Mouse (Mus musculus) liver, embryonic 15.5 days (tissue): ENCODE results near the gene Pde6h. TPM values are rescaled to one million over a fixed set of nuclear protein-coding genes. Genes with fewer than 3 reads are reported as not detected.

Source experiments
- ATAC-seq: fragments of 200-750 bp; cut with Nextera tagmentation; 2 replicates; pipeline ENCODE4 v1.8.0; 2017; ENCODE audit warnings: moderate number of reproducible peaks, mild to moderate bottlenecking, moderate library complexity; ENCODE audit not compliant: insufficient read depth
- H3K27ac ChIP-seq: fragments of 300-500 bp; sonication (generic); replicated peaks from 2 replicates; pipeline ENCODE4 v1.5.1; 2015; ENCODE audit warnings: mild to moderate bottlenecking, inconsistent platforms
- H3K27me3 ChIP-seq: fragments of 300-500 bp; sonication (generic); 2 replicates; pipeline ENCODE4 v1.6.1; 2015; ENCODE audit warnings: mild to moderate bottlenecking, inconsistent platforms
- H3K36me3 ChIP-seq: fragments of 300-500 bp; sonication (generic); replicated peaks from 2 replicates; pipeline ENCODE4 v1.6.1; 2015; ENCODE audit warnings: moderate library complexity, mild to moderate bottlenecking, inconsistent platforms
- H3K4me1 ChIP-seq: fragments of 300-500 bp; sonication (generic); replicated peaks from 2 replicates; pipeline ENCODE4 v1.6.1; 2015; ENCODE audit warnings: inconsistent platforms
- H3K4me2 ChIP-seq: fragments of 300-500 bp; sonication (generic); 2 replicates; pipeline ENCODE4 v1.6.1; 2015; ENCODE audit warnings: moderate library complexity, mild to moderate bottlenecking, inconsistent platforms
- H3K4me3 ChIP-seq: fragments of 300-500 bp; sonication (generic); replicated peaks from 2 replicates; pipeline ENCODE4 v1.5.1; 2015; ENCODE audit warnings: mild to moderate bottlenecking, inconsistent platforms
- H3K9ac ChIP-seq: fragments of 300-500 bp; sonication (generic); 2 replicates; pipeline ENCODE4 v1.6.1; 2015; ENCODE audit warnings: moderate library complexity, mild to moderate bottlenecking, inconsistent platforms
- H3K9me3 ChIP-seq: fragments of 300-500 bp; sonication (generic); replicated peaks from 2 replicates; pipeline ENCODE4 v1.6.1; 2016; ENCODE audit warnings: inconsistent platforms
- WGBS: fragments of 180-500 bp; shearing (Covaris S2); methylation state at CpG from one replicate; pipeline ENCODE4 v1.1.7; 2015; ENCODE audit warnings: mixed read lengths; ENCODE audit not compliant: insufficient replicate concordance; 5-methylcytosine and 5-hydroxymethylcytosine counted together
- polyA plus RNA-seq: library from polyadenylated mRNA; unstranded; fragments of >200 nt; fragmentation: Nextera tagmentation; extraction: Ambion mirVana; gene quantifications from 2 replicates; pipeline ENCODE4 v1.2.1, GENCODE M21; 2015

Gene Pde6h
- polyA plus RNA-seq, 1 experiment from 2014 or later: not detected

GRCm38 (mm10) chr6:136982581-136982980, 58.9 kb downstream of the Pde6h start:
- Histone ChIP-seq H3K4me2 (no peak overlapping the region), H3K9ac (no peak overlapping the region), H3K9me3 (no peaks in the 10 kb centered on the region), H3K4me1 (peaks cover 7% of the 10 kb centered on the region; the same call in 1 of the 2 replicates), H3K27ac (no peak overlapping the region), H3K27me3 (no peaks in the 10 kb centered on the region), H3K4me3 (no peak overlapping the region), H3K36me3 (no peaks in the 10 kb centered on the region)
- 62% methylated on average over 6 of the region's 6 CpGs for WGBS
- no peak for ATAC-seq

- ATAC-seq: no peak
- Histone ChIP-seq H3K4me3 (no peak overlapping the region), H3K9ac (no peak overlapping the region), H3K27me3 (no peaks in the 10 kb centered on the region), H3K4me1 (peaks cover 7% of the 10 kb centered on the region; the same call in 1 of the 2 replicates), H3K4me2 (no peak overlapping the region), H3K36me3 (no peaks in the 10 kb centered on the region), H3K27ac (no peak overlapping the region), H3K9me3 (no peaks in the 10 kb centered on the region)
- 62% methylated on average over 7 of the region's 7 CpGs for WGBS
Observed at GRCm38 (mm10) chr6:136983201-136983600, 59.6 kb downstream of the Pde6h start.

- 62% methylated on average over 13 of the region's 13 CpGs for WGBS
- Histone ChIP-seq H3K9me3 (no peaks in the 10 kb centered on the region), H3K9ac (no peak overlapping the region), H3K4me1 (0 out of 2 replicates have a peak, but pooled peaks cover 5% of the 10 kb centered on the region), H3K36me3 (no peaks in the 10 kb centered on the region), H3K4me2 (no peak overlapping the region), H3K4me3 (no peak overlapping the region), H3K27ac (no peak overlapping the region), H3K27me3 (no peaks in the 10 kb centered on the region)
- no peak for ATAC-seq
Observed at GRCm38 (mm10) chr6:136986019-136986418, 62.4 kb downstream of the Pde6h start.

GRCm38 (mm10) chr6:136986718-136987117, 63.1 kb downstream of the Pde6h start:
- ATAC-seq: no peak
- WGBS: 54% methylated on average over 11 of the region's 11 CpGs
- Histone ChIP-seq H3K4me3 (no peak overlapping the region), H3K36me3 (no peaks in the 10 kb centered on the region), H3K4me2 (no peak overlapping the region), H3K27me3 (no peaks in the 10 kb centered on the region), H3K4me1 (0 out of 2 replicates have a peak, but pooled peaks cover 5% of the 10 kb centered on the region), H3K9me3 (no peaks in the 10 kb centered on the region), H3K27ac (no peak overlapping the region), H3K9ac (no peak overlapping the region)

GRCm38 (mm10) chr6:136988536-136989060, 65.0 kb downstream of the Pde6h start:
- H3K4me2 ChIP-seq: no peak overlapping the region
- no peaks in the 10 kb centered on the region for H3K36me3 ChIP-seq
- no peak overlapping the region for H3K4me3 ChIP-seq
- no peaks in the 10 kb centered on the region for H3K27me3 ChIP-seq
- no peak for ATAC-seq
- H3K9ac ChIP-seq: no peak overlapping the region
- no peaks in the 10 kb centered on the region for H3K9me3 ChIP-seq
- 37% methylated on average over 7 of the region's 7 CpGs for WGBS
- 0 out of 2 replicates have a peak, but pooled peaks cover 5% of the 10 kb centered on the region for H3K4me1 ChIP-seq
- no peak overlapping the region for H3K27ac ChIP-seq

GRCm38 (mm10) chr6:136989824-136990497, 66.3 kb downstream of the Pde6h start:
- H3K9me3 ChIP-seq: no peaks in the 10 kb centered on the region
- no peak overlapping the region for H3K4me2 ChIP-seq
- H3K4me1 ChIP-seq: 0 out of 2 replicates have a peak, but pooled peaks cover 5% of the 10 kb centered on the region
- ATAC-seq: no peak
- H3K4me3 ChIP-seq: no peak overlapping the region
- no peak overlapping the region for H3K27ac ChIP-seq
- 43% methylated on average over 11 of the region's 11 CpGs for WGBS
- H3K36me3 ChIP-seq: no peaks in the 10 kb centered on the region
- no peak overlapping the region for H3K9ac ChIP-seq
- H3K27me3 ChIP-seq: no peaks in the 10 kb centered on the region

- no peak for ATAC-seq
- WGBS: 41% methylated on average over 8 of the region's 8 CpGs
- H3K4me3 ChIP-seq: no peak overlapping the region
- H3K4me2 ChIP-seq: no peak overlapping the region
- H3K4me1 ChIP-seq: 0 out of 2 replicates have a peak, but pooled peaks cover 5% of the 10 kb centered on the region
- no peak overlapping the region for H3K9ac ChIP-seq
- no peak overlapping the region for H3K27ac ChIP-seq
- H3K27me3 ChIP-seq: no peaks in the 10 kb centered on the region
- no peaks in the 10 kb centered on the region for H3K36me3 ChIP-seq
- no peaks in the 10 kb centered on the region for H3K9me3 ChIP-seq
Observed at GRCm38 (mm10) chr6:136990557-136990956, 66.9 kb downstream of the Pde6h start.

GRCm38 (mm10) chr6:136993574-136993973, 69.9 kb downstream of the Pde6h start:
- 46% methylated on average over 4 of the region's 4 CpGs for WGBS
- Histone ChIP-seq H3K27ac (no peak overlapping the region), H3K36me3 (no peaks in the 10 kb centered on the region), H3K4me1 (0 out of 2 replicates have a peak, but pooled peaks cover 5% of the 10 kb centered on the region), H3K27me3 (no peaks in the 10 kb centered on the region), H3K4me3 (no peak overlapping the region), H3K9me3 (no peaks in the 10 kb centered on the region), H3K9ac (no peak overlapping the region), H3K4me2 (no peak overlapping the region)
- ATAC-seq: no peak

GRCm38 (mm10) chr6:136995533-136995932, 71.9 kb downstream of the Pde6h start:
- H3K4me3 ChIP-seq: no peak overlapping the region
- no peaks in the 10 kb centered on the region for H3K27me3 ChIP-seq
- no peak overlapping the region for H3K9ac ChIP-seq
- H3K4me2 ChIP-seq: no peak overlapping the region
- no peaks in the 10 kb centered on the region for H3K36me3 ChIP-seq
- no peaks in the 10 kb centered on the region for H3K4me1 ChIP-seq
- H3K27ac ChIP-seq: no peak overlapping the region
- WGBS: 64% methylated on average over 8 of the region's 8 CpGs
- ATAC-seq: no peak
- H3K9me3 ChIP-seq: no peaks in the 10 kb centered on the region

- no peaks in the 10 kb centered on the region for H3K27me3 ChIP-seq
- no peaks in the 10 kb centered on the region for H3K4me1 ChIP-seq
- H3K4me3 ChIP-seq: no peak overlapping the region
- H3K9ac ChIP-seq: no peak overlapping the region
- no peaks in the 10 kb centered on the region for H3K9me3 ChIP-seq
- H3K36me3 ChIP-seq: no peaks in the 10 kb centered on the region
- ATAC-seq: no peak
- H3K4me2 ChIP-seq: no peak overlapping the region
- 51% methylated on average over 5 of the region's 5 CpGs for WGBS
- no peak overlapping the region for H3K27ac ChIP-seq
Observed at GRCm38 (mm10) chr6:136996336-136996735, 72.7 kb downstream of the Pde6h start.

- Histone ChIP-seq H3K9me3 (no peaks in the 10 kb centered on the region), H3K4me2 (no peak overlapping the region), H3K36me3 (no peaks in the 10 kb centered on the region), H3K27me3 (no peaks in the 10 kb centered on the region), H3K4me3 (no peak overlapping the region), H3K4me1 (no peaks in the 10 kb centered on the region), H3K27ac (no peak overlapping the region), H3K9ac (no peak overlapping the region)
- WGBS: 64% methylated on average over 7 of the region's 7 CpGs
- ATAC-seq: no peak
Observed at GRCm38 (mm10) chr6:136998181-136998580, 74.5 kb downstream of the Pde6h start.
